Mouse (Mus musculus) retina, postnatal 1 day (tissue): ENCODE measurements around the gene Pitpnc1.

Experiments used
- DNase-seq: peaks from one replicate; pipeline ENCODE4 v3.0.0-alpha.2; 2012

Pitpnc1 gene

GRCm38 (mm10) chr11:107222531-107223168 lies 247.8 kb downstream of the Pitpnc1 start:
- peak; percentile 15 for DNase-seq

DNA sequence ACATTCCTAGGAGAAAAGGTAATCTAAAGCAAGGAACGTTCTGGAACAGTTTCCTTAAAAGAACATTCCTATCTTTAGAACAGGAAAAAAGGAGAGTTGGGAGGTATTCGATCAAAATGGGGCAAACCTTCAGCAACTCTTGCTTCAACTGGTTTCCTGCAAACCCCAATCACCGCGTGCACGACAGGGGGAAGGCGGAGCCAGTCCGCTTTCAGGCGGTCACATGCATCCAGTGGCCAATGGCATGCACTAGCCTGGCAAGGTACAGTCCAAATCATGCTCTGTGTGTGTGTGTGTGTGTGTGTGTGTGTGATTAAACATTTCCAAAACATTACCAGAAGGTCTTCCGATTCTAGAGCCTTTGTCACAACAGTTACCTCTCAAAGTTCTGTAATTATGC lies 255.4 kb downstream of the Pitpnc1 start:
- no peak for DNase-seq

GRCm38 (mm10) chr11:107213745-107214144 lies 256.8 kb downstream of the Pitpnc1 start:
- peak; percentile 75 for DNase-seq

DNA sequence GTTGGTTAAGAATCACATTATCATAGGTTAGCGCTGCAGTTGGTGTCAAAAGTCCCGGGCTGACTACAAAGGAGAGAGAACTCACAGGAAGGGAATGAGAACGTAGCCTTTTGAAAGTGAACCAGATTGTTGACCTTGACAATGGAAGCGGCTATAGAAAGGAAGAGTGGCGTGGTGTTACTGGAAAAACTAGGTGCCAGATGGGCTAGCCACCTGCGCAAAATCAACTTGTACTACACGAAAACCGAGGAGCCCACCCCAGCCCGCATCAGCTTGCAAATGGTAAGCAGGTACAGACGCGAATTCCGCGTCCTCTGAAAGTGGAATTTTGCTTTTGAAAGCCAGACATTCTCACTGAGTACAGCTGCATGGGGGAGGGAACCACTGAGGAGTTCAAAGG lies 260.7 kb downstream of the Pitpnc1 start:
- no peak for DNase-seq

GRCm38 (mm10) chr11:107201773-107202172 lies 268.7 kb downstream of the Pitpnc1 start:
- no peak for DNase-seq

DNA sequence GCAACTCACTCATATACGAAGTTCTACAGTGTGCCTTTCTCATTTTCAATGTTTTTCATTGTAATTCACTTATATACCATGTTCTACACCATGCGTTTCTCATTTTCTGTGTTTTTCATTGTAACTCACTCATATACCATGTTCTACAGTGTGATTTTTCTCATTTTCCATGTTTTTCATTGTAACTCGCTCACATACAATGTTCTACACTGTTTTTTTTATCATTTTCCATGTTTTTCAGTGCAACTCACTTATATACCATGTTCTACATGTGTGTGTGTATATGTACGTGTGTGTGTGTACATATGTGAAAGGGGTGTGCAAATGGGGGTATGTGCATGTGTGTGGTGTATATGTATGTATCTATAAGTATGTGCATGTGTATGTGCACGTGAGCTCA lies 271.2 kb downstream of the Pitpnc1 start:
- no peak for DNase-seq

GRCm38 (mm10) chr11:107195334-107195733 lies 275.2 kb downstream of the Pitpnc1 start:
- DNase-seq, result no peak

- DNase-seq, result no peak
Measured at GRCm38 (mm10) chr11:107190376-107190775, 280.1 kb downstream of the Pitpnc1 start.

GRCm38 (mm10) chr11:107188565-107189552 lies 281.6 kb downstream of the Pitpnc1 start, which contains the start of gene Nol11:
TSS of gene Nol11 (minus strand) at chr11:107189381.
- peak; percentile 99 for DNase-seq

DNA sequence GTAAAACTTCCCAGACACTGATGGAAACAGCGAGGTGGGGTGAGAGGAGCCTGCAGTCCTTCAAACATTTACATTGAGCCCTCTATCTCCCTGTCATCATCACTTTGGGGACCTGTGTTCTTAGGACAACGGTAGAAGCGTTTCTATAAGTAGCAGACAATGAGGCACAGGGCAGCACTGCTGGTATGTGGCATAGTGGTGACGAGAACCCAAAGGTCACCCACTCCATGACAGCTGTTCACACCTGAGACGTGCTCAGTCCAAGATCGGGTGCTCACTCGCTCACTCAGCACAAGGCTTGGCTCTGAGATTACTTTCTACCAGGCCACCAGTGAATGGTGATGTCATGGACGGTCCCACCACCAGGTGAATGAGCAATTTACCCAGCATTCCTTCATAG lies 286.7 kb downstream of the Pitpnc1 start:
- no peak for DNase-seq

GRCm38 (mm10) chr11:107161215-107161614 lies 309.3 kb downstream of the Pitpnc1 start:
- DNase-seq, result no peak

DNA sequence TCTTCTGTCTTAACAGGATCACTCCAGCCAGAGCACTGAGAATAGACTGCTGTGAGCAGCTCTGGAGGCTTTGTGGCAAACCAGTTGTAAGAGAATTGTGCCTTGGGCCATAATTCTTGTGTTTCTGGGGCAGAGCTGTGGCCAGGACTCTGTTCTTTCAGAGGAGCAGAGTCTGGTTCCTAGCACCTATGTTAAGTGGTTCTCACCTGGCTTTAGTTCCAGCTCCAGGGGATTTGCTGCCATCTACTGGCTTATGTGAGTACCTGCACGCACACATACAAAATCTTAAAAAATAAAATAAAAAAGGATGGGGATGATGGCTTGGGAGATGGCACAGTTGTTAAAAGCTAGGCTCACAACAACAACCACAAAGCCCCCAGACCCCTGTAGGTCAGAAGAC lies 311.5 kb downstream of the Pitpnc1 start:
- peak; percentile 27 for DNase-seq
